Mouse (Mus musculus): Measurements from ENCODE around the gene Nub1.

The Nub1 gene

GRCm38 (mm10) chr5:24696704-24697103, 11.4 kb downstream of the Nub1 start:
- DNase-seq (ENCODE audit: low spot score in 2 of 2), result no peak

GRCm38 (mm10) chr5:24701271-24701670, 15.9 kb downstream of the Nub1 start:
- DNase-seq (ENCODE audit: low spot score in 2 of 2), result no peak

GRCm38 (mm10) chr5:24704615-24705014, 19.3 kb downstream of the Nub1 start:
- no peak for DNase-seq (ENCODE audit: low spot score in 2 of 2)

GRCm38 (mm10) chr5:24709962-24710361, 24.6 kb downstream of the Nub1 start:
- no peak for DNase-seq (ENCODE audit: low spot score in 2 of 2)

GRCm38 (mm10) chr5:24711615-24712014, 26.3 kb downstream of the Nub1 start:
- DNase-seq (ENCODE audit: low spot score in 2 of 2), result no peak

GRCm38 (mm10) chr5:24713199-24713598, 27.9 kb downstream of the Nub1 start:
- DNase-seq (ENCODE audit: low spot score in 2 of 2), result no peak

GRCm38 (mm10) chr5:24713987-24714386, 28.7 kb downstream of the Nub1 start:
- DNase-seq (ENCODE audit: low spot score in 2 of 2), result no peak

GRCm38 (mm10) chr5:24718076-24718475, 32.7 kb downstream of the Nub1 start:
- no peak for DNase-seq (ENCODE audit: low spot score in 2 of 2)

GRCm38 (mm10) chr5:24719852-24720251, 34.5 kb downstream of the Nub1 start:
- no peak for DNase-seq (ENCODE audit: low spot score in 2 of 2)

DNA sequence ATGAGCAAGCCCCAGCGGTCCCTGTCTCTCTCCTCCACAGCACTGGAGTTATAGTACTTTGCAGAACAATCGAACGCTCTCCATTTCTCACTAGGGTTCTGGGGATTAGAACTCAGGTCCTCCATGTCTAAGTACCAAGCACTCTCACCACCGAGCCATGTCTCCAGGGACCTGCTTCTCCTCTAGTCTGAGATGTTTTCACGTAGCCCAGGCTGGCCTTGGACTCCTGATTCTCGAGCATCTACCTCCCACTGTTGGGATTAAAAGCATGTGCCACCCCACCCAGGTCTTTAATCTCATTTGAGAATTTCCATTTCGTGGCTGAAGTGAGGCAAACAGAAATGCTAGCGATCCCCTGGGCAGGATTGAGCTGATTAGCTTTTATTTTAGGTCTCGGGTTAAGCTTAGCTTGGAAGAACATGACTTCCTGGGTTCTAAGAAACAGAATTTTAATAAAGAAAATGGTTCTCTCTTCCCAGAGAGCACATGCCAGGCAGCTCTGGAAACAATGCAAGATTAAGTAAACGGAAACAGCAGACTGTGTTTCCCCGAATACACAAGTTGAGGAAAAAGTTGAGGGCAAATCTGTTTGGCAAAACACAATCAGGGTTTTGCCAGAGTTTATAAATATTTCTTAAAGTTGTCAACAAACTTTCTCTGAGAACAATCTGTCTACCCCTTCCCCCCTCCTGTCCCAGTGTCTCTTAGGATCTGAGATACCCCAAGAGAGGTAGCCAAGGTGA, 38.4 kb downstream of the Nub1 start:
- DNase-seq (ENCODE audit: low spot score in 2 of 2), result no peak

DNA sequence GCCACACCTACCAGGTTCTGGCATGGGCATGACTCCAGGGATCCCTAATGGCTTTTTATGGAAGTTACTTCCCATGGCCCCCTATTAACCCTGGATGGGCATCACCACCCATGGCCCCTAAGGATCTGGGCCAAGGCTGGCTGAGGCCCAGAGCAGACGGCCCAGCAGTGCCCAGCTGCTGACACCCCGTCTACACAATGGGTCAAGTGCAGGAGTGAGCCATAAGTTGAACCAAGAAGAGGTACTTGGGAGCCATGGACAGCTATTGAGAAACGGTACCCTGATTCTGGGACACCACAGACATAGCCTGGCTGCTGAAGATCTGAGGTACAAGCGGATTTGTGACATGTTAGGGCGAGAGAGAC, 38.9 kb downstream of the Nub1 start:
- DNase-seq (ENCODE audit: low spot score in 2 of 2), result no peak

DNA sequence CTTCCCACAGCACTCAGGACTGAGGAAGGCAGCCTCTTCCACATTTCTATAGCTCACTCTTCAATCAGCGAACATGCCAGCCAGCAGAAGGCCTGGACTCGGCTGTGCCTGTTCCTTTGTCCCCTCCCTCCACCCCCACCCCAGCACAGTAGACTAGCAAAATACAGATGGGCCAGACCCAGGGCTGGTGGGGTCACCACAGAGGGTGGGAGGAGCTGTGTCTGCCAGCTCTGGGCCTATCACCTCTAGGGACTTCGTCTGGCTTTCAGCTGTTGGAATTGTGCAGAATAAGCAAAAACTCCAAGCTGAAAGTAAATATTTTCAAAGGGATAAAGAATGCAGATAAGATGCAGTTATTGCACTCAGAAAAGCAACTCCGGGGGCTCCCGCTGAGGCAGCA, 39.5 kb downstream of the Nub1 start:
- DNase-seq (ENCODE audit: low spot score in 2 of 2), result no peak

DNA sequence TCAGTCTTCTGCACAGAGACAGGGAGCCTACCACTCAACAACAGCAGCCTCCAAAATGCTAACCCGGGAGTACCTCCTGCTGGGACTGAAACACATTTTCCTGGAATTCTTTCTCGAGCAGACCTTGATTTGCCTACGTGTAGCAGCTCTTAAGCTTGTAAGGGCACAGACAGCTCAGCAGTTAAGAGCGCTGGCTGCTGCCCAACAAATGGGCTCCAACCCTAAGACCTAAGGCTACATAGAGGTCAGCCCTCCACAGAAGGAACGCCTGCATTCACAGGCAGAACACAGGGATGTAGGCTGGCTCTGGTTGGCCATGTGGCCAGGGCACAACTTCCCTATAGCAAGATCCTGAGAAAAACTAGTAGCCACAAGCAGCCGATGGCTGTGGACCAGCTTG, 40.6 kb downstream of the Nub1 start:
- DNase-seq (ENCODE audit: low spot score in 2 of 2), result no peak

DNA sequence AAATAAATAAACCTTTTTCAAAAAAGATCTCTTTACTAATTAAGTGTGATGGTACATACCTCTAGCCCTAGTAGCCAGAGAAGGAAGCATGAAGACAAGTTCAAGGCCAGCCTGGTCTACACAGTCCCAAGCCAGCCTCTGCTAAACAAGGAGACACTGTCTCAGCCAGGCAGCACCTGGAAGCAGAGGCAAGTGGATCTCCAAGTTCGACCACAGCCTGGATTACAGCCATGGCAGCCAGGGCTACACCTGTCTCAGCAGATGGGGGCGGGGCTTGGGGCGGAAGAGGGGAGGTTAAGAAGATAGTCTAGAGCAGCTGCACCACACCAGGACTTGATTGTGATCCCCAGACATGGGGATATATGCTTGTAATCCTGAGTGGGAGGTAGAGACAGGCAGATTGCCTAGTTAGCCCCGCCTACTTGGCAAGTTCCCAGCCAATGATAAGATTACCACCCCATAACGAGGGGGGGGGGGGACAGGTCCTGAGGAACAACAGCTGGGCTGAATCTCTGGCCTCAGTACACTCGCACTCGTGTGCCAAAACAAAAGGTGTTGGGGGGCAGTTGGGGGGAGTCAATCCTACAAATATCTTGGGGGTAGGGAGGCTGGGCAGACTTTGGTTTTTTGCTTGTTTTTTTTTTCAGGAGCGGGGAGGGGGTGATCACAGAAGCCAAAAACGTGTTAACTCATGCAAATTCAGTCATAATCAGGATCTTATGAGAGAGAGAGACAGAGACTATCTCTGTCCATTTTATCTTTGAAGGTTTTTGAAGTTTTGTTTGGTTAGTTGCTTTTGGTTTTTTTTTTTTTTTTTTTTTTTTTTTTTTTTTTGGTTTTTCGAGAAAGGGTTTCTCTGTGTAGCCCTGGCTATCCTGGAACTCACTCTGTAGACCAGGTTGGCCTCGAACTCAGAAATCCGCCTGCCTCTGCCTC, 41.8 kb downstream of the Nub1 start:
- DNase-seq (ENCODE audit: low spot score in 2 of 2), result no peak

GRCm38 (mm10) chr5:24729797-24730487, 44.6 kb downstream of the Nub1 start:
- no peak for DNase-seq (ENCODE audit: low spot score in 2 of 2)

DNA sequence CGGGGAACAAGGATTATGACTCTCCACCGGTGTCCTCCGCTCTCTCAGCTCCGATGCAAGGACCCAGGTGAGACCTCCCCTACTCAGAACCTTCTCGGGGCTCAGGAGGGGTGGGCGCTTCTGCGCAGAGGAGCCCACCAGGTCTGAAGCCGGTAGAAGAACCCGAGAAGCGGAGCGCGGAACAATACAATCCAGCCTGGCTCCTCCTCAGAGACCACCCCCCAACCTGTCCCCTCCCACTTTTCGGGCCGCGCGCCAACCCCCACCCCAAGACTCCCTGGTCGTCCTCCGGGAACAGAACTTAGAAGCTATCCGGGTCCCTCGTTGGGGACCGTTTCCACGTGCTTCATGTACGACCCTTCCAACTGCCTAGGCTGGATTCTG, 45.1 kb downstream of the Nub1 start, which contains the start of gene Wdr86:
Wdr86 (minus strand) TSS at position 240 of the 384 bp plus-strand sequence.
- DNase-seq (ENCODE audit: low spot score in 2 of 2), result no peak

- DNase-seq (ENCODE audit: low spot score in 2 of 2), result no peak
These were observed 45.7 kb downstream of the Nub1 start for GRCm38 (mm10) chr5:24730986-24731385.

GRCm38 (mm10) chr5:24733134-24733533, 47.8 kb downstream of the Nub1 start:
- no peak for DNase-seq (ENCODE audit: low spot score in 2 of 2)

DNA sequence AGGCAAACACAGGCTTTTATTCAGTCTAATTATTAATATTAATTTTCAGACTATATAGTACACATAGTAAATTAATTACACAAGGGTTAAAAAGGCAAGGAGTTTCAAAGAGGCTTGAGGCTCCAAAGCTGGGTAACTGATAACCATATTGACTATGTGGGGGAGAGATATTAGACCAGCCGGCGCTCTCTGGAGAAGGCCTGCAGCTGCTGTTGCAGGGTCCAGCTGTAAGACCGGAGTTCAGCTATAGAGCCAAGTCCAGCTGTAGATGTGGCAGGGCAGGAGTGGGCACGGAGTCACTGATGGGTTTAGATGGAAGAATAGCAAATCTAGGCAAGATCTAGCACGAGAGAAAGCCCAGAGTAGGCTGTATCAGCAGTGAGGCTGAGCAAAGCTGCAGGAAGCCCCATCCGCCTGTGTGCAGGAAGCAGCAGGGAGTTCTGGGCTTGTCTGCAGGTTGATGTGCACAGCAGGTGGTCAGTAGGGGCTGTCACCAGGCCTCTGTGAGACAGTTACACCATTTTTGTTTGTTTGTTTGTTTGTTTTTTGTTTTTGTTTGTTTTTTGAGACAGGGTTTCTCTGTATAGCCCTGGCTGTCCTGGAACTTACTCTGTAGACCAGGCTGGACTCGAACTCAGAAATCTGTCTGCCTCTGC, 48.6 kb downstream of the Nub1 start:
- no peak for DNase-seq (ENCODE audit: low spot score in 2 of 2)

DNA sequence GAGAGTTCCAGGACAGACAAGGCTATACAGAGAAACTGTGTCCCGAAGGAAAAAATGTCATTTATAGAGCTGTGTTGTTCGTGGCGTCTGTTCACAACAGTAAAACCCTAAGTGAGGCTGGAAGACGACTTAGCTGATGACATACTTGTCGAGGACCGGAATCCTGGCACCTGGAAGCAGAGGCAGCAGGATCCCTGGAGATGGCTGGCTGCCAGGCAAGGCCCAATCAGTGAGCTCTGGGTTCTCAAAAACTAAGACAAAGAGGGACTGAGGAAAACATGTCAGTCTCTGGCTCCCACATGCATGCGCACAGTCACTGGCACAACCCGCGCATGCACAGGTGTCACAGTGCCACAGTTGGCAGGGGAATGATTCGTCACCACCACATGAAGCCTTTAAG, 52.3 kb downstream of the Nub1 start:
- DNase-seq (ENCODE audit: low spot score in 2 of 2), result no peak

DNA sequence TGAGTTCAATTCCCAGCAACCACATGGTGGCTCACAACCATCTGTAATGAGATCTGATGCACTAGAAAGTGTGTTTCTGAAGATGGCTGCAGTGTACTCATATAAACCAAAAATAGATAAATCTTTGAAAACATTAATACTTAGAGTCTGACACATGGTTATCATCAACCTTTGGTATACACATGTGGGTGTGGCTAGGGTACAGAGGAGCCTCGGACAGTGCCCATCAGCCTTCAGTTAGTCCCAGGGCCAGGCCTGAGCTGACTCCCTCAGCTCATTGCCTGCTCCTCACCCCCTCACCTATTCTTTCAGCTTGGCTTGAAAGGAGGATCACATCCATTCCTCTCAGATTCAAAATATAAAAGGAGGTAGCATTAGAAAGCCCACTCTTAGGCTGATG, 53.2 kb downstream of the Nub1 start:
- DNase-seq (ENCODE audit: low spot score in 2 of 2), result no peak
